Mouse (Mus musculus) right cerebral cortex, postnatal 10 days (tissue): ENCODE data around the gene Man2a2.

Experiments used
- DNase-seq, 2 experiments: peaks; one replicate each; pipeline ENCODE4 v3.0.0; 2021; ENCODE audit warnings: low spot score in 2 of 2

Gene Man2a2

DNA sequence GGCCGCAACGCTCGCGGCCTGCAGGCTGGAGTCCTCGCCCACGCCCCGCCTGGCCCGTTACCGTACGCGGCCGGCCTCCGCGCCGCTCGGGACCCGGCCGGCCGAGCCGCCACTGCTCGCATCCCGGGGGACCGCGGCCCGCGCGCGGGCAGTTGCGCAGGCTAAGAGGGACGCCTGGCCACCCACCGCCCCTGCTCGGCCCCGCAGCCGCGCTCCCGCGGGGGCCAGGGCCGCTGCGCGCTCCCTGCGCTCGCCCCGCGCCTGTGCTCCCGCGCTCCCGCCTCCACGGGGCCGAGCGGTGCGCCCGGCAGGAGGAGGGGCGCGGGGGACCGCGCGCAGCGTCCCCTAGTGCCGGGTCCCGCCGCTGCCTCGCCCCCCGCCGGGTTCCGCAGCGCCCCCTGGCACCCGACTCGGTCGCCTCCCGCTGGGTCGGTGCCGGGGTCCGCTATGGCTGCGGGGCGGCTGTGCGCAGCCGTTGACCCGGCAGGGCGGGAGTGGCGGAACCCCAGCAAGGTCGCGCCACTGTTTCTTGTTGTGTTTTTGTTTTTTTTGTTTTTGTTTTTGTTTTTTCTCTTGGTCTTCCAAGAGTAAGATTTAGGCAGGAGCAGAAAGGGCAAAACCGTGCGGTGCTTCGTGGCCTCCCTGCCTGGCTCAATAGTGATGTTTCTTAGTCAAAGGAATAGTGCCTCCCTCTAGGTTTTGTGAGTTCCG lies at the start of gene Man2a2:
Gene Man2a2 (minus strand): TSS at position 335 of the 711 bp plus-strand sequence.
- DNase-seq: peak; percentile 86

GRCm38 (mm10) chr7:80420586-80420985 lies 49.4 kb upstream of the Man2a2 start:
- no peak for DNase-seq

GRCm38 (mm10) chr7:80419278-80419677 lies 48.1 kb upstream of the Man2a2 start:
- DNase-seq: no peak

GRCm38 (mm10) chr7:80418036-80418435 lies 46.9 kb upstream of the Man2a2 start:
- no peak for DNase-seq

DNA sequence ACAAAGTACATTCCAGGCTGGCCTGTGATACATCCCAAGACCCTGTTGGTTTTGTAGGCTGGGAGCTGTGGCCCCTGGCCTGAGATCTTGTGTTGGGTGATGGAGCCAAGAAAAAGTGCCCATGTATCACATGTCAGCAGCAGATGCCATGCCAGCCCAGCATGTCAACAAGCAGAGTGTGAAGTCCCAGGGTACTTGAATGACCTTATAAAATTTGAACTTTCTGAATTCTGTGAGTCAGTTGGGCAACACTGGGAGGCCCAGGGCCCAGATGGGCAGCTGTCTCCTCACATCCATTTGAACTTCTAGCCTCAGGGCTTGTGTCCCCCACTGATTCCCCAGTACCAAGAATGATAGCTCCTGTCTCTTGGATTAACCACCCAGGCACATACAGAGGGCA lies 46.4 kb upstream of the Man2a2 start:
- no peak for DNase-seq

DNA sequence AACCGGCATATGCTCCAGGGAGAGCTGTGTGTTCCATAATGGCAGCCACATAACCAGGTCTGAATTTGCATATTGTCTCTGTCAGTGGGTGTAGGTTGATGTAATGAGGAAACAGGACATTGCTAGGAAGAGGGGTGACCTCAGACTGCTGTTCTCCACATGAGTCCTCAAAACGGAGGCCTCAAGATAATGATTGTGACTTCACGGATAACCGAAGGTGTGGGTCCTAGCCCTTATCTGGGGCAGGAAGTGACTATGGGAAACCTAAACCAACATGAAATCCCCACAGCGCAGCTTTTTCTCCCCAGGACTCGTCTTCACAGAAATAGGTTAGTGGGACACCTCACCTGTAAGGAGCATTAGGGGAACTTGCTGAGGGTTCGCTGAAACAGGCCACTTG lies 45.8 kb upstream of the Man2a2 start:
- DNase-seq: no peak

DNA sequence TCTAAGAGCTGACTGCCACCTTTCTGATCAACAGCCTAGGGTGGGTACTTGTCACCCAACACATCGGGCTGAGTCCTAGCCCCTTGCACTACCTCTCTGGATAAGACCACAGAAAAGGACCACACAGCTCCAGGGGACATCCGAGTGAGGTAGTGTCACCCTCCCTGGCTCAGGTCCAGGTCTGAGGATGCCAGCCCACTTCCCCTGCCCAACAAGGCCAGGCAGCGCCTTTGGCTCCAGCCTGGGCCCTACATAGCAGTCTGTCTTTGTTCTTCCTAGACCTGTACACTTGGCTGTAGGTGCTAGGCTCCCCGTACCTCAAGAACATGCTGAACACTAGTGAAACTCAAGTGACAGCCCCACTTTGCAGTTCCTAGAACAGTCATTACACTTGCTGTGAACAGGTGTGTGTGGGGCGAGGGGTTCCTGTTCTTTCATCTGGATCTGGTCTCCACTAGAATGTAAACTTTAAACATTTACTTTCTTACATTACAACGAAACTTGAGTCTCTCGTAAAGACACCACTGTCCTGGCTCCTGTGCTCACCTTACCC lies 43.2 kb upstream of the Man2a2 start:
- DNase-seq: no peak

DNA sequence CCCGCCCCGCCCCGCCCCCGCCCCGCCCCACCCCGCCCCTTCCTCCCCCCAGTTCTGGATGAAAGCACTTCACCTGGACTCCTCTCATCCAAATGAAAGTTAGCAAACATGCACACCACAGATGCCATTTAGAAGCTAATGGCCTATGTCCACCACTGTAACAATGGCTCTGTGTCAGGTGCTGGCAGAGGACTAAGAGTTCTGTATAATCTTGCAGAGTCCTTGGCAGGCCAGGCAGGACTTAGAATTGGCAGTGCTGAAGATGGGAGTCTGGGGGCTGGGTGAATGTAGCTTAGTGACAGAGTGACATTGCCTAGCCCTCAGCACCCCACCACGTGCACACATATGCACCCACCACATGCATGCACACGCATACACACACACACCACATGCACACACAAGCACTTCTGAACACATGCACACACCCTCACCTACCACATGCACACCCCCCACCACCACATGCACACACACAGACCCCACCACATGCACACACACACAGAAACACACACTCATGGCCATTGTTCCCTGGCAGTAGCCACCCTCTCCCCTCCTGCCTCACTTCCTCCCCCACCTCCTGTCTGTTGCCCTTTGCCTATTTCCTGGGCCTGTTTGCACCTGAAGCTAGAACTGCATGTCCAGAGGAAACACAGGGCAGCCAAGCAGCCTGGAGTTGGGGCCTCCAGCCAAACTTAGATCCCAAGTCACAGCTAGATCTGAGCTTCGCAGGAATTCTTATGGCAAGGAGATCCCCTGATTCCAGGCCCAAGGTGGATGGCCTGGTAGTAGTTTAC lies 42.5 kb upstream of the Man2a2 start:
- DNase-seq: no peak

GRCm38 (mm10) chr7:80412781-80413180 lies 41.6 kb upstream of the Man2a2 start:
- DNase-seq: no peak

DNA sequence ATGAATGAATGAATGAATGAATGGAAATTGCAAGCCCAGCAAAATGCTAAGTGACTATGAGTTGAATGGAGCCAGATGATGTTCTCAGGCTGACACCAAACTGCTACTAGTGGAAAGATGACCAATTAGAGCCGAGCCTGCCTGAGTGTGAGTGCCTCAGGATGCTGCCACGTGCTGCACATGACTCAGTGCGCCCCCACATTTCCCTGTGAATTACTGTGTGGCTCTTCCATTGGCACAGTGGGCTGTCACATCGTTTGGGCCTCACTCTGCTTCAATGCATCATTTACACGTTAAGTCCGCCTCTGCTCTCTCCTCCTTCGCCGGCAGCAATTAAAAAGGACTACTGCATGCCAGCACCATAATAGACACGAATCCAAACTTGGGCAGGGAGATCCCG lies 41.1 kb upstream of the Man2a2 start:
- DNase-seq: peak; percentile 85 to 93

DNA sequence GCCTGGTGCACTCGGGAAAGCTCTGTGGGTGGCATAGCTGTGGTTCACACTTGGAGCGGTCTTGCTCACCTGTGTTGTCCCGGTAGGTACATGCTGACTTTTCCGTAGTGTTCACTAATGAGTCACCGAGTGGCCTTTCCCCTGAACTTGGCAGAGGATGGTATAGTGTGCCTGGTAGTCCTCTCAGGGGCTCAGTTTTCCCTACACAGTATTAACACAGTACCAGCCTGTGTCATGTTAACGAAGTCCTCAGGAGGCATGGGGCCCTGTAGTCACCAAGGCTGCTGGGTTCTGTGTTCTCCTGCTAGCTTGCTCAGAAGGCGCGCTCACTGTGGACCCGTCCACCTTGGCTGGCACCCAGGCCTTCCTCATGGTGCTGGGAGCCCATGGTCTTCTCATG lies 39.2 kb upstream of the Man2a2 start:
- DNase-seq: no peak

GRCm38 (mm10) chr7:80407712-80408111 lies 36.5 kb upstream of the Man2a2 start:
- DNase-seq: no peak

- no peak for DNase-seq
Observed at GRCm38 (mm10) chr7:80406186-80406585, 35.0 kb upstream of the Man2a2 start.

DNA sequence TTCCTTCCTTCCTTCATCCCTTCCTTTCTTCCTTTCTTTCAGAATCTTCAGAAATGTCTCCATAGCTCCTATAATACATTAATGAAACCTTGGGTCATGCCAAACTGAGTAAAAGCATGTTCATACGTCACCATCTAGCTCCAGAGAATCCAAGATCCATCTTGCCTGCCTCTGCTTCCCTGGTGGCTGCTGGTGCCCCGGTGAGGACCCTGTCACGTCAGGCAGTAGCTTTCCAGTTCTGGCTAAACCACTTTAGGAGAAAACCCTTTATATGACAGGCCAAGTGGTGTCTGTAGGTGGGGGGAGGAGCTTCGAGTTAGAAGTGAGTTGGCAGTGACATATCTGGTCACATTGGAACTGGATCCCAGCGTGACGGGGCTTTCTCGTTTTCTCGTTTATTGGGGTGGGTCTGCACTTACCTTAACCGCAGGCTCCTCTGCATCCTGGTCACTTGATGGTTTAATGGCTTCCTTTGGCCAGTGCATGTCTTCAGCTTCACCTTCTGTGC lies 34.1 kb upstream of the Man2a2 start, which contains the start of gene Furin:
Gene Furin (minus strand): TSS at position 249 of the 508 bp plus-strand sequence.
- DNase-seq: no peak

- no peak for DNase-seq
Observed at GRCm38 (mm10) chr7:80404101-80404894, 33.1 kb upstream of the Man2a2 start.

- DNase-seq: peak; percentile 84 to 88
Observed at GRCm38 (mm10) chr7:80403551-80403950, 32.4 kb upstream of the Man2a2 start.

DNA sequence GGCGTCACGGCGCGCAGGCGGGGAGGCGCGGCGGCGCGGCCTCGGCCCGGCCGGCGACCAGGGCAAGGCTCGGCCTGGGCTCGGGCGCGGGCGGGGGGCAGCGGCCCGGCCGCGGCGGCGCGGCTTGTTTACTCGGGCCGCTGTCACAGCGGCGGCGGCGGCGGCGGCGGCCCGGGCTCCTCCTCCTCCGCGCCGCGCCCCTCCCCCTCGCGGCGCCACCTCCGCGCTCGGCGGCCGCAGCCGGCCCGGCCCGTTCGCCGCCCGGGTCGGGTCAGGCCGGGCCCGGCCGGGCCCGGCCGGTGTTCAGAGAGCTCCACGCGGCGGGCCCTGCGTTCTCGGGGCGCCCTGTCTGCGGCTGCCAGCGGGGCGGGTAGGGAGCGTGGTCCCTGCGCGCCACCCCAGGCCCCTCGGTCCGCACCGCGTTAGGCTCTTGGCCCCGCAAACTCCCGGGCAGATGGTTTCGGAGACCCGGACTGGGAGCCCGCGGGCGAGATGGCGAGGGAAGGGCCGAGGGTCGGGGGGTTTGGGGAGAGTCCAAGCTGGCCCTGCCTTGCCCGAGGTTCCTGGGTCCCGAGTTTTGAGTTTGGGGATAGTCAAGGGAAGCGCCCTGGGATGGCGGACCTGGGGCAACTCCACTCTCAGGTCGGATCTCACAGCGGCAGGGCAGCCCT lies 31.6 kb upstream of the Man2a2 start:
- DNase-seq: peak; percentile 58 to 73

GRCm38 (mm10) chr7:80401860-80402641 lies 30.9 kb upstream of the Man2a2 start:
- DNase-seq: peak in 1 of 2 experiments; percentile 43

DNA sequence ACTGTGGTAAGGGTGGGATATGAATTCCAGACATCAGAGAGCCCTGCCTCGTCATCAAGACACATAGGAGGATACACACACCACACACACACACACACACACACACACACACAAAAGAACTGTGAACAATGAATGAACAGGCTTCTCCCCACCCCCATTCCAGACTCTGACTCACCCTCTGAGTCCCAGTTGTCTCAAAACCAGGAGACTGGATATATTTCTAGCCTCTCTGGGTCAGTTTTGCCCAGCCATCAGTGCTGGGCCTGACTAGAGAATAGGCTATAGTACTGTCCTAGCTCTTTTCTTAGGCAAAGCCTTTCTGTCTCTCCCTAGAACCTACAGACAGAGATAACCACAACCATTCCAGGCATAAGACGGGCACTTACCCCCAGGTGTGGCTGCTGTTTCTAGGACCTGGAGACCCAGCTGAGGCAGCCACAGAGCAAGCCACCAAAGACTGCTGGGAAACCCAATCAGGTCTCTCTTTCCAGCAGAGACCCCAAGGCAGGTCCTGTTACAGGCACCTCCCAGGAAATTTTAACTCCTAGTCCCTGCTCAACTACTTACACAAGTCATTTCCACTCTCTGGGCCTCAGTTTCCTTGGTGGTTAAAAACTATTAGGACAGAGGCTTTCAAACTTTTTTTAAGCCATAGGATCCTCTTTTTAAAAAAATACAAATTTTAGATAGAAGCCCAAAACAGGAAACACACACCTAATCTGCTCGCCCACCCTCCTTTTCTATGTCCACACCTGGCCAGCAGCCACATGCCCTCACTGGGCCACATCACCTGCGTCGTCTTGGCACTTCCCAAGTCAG lies 30.1 kb upstream of the Man2a2 start:
- DNase-seq: peak in 1 of 2 experiments; percentile 24
